Mouse (Mus musculus) frontal cortex, postnatal 10 days (tissue): ENCODE measurements around the gene Map3k4.

Experiments used
- DNase-seq, 2 experiments: peaks; one replicate each; pipeline ENCODE4 v3.0.0; 2022; ENCODE audit warnings: low spot score in 2 of 2, mixed read lengths in 1 of 2

The Map3k4 gene

DNA sequence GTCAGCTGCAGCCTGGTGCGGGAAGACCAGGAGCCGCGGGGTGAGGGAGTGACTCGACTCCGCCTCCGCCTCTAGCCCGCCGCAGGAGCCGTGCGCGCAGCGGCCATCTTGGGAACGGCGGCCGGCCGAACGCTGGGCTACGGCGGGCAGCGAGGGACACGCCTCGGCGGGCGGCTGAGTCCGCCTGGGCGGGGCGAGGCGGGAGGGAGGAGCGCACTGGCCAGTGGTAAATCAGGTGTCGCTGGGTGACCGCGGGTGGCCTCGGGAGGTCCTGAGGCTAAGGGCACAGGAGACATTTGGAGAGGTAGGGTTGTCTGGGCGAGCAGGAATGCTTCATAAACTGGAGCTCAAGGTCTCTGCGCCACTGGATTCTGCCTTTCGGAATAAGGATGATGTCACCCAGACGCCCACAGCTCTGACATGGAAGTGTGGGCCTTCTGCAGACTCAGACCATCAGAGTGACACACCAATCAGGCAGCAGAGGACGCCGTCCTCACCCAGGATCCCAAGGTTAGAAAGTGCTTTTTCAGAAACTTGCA is at the start of gene Map3k4:
TSS of gene Map3k4 (minus strand) at position 134 of the 539 bp plus-strand sequence.
- DNase-seq: peak; percentile 85 to 92

DNA sequence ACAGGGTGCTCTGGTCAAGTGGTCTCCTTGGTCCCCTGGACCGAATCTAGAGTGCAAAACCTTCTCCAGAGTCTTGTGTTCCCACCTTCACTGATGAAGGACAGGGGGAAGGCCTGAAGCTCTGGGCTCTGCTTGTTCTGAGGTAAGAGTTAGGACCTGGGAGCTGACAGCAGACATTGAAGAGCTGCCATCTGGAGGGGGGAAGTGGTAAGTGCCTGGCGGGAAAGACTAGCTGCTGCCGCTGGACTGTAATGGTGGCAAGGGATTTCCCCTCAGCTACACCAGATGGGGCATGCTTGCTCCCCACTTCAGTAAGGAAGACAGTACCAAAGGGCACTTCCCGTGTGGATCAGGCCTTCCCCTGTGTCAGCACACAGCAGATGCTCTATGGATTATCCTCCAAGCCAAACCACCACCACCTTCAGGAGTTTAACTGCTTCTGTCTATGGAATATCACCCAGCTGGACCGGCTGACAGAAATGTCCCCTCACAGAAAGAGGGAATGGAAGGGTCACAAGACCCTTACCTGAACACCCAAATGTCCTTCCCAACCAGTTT is 48.9 kb upstream of the Map3k4 start:
- DNase-seq: peak; percentile 14 to 59

- DNase-seq: peak; percentile 22 to 24
Observed at GRCm38 (mm10) chr17:12364426-12364735, 45.8 kb upstream of the Map3k4 start.

DNA sequence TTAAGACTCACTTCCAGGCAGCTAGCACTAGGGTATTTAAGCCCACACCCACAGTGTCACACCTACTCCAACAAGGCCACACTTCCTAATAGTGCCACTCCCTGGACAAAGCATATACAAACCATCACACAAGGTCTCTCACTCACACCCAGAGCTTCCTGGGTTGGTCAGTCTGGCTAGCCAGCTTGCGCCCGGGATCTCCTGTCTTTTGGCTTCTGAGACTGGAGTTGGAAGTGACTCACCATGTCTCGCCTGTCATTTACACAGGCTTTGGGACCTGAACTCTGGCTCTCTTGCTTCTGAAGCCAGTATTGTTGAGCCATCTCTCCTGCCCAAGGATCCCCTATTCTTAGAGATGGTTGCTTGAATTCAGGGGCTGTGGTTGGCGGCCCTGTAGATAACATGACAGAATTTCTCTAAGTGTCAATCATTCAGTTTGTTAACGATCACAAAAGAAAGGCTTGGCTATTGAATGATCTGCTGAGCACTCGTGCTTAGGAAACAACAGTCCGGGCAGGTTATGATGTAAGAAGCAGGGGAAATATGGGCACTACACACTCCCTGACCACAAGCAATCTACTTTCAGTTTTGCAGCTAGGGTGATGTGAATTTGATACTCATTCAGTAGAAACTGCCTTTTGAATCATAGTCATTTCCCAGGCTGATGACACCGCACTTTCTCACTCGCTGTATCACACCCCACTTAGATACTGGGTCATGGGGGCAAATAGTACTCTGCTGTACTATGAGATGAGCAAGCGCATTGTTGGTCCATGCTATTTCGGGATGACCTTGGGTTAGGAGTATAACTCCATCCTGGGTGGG is 45.2 kb upstream of the Map3k4 start:
- no peak for DNase-seq

DNA sequence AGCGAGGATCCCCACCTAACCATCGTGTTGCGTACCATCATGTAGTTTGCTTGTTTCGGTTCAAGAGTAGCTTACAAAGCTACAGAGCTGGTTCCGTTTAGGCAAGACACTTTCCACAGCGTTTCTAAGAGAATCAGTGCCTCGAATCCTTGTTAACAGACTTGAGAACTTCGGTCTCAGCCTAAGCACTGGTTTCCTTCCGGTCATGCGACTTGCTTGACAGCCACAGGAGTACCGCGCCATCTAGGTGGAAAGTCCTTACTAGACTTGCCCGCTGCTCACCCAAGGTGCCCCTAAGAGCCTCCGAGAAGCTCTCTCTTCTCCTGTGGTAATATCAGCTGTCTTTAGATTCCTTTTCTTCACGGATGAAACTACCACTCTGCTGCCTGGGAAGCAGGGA is 41.3 kb upstream of the Map3k4 start:
- DNase-seq: no peak

- no peak for DNase-seq
Observed at GRCm38 (mm10) chr17:12352781-12353180, 34.2 kb upstream of the Map3k4 start.

DNA sequence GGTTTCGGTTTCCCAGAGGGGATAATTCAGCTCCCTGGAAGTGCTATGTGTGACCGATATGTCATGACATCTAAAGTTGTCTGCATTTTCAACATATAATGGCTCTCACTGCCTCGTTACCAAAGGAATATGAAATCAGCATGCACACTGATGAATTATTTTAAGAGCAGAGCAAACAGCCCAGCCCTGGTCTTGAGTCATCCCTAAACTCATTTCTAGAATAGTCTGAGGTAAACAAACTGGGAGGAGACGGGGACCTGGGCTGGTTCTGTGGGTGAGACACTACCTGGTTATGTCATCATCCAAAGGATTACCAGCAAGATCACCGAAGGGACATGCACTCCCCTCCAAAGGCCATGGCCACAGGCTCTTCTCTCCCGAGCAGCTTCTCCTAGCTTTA is 33.0 kb upstream of the Map3k4 start:
- DNase-seq: no peak

- no peak for DNase-seq
Observed at GRCm38 (mm10) chr17:12347462-12347861, 28.9 kb upstream of the Map3k4 start.

DNA sequence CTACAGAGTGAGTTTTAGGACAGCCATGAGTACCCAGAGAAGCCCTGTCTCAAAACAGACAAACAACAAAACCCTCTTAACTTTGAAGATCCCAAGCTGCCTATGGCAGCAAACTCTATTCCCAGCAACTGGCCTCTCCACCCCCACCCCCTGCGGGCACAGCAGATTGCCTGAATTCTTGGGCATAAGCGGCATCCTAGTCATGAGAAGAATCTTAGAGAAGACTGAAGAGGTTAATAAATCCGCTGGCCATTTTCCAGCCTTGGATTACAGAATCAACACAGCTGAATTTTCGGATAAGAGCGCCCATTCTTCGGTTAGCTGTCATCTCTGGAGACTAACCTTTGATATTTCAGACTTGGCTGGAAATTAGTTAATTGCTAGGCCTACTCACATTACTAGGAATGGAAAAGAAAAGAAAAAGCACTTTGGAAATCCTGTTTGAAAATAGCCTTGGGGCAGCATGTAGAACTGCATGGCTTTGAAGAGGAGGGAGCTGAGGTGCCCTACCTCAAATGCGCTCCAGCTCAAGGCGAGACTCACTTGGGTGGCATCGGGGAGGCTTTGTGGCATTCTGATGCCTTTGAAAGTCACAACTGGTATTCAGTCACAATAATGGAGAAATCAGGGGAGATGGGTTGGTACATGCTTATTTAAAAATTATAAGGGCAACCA is 25.2 kb upstream of the Map3k4 start:
- DNase-seq: no peak

DNA sequence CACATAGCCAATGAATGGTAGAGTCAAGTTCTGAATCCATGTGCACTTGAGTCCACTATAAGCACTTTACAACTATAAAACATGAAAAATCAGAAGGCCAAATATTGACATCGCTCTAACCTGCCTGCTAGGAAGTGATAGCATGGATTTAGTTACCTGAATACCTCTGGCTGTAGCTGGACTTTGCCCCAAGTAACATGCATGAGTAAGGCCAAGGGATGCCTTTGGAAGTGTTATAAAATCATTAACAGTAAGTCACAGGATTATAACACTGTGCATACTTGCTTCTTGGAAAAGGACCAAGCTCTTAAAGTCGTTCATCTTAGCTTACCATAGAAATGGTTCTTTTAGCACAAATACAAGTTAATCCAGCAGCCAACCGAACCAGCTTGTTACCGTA is 18.6 kb upstream of the Map3k4 start:
- no peak for DNase-seq

GRCm38 (mm10) chr17:12336073-12336868 is 17.7 kb upstream of the Map3k4 start:
- DNase-seq: no peak

DNA sequence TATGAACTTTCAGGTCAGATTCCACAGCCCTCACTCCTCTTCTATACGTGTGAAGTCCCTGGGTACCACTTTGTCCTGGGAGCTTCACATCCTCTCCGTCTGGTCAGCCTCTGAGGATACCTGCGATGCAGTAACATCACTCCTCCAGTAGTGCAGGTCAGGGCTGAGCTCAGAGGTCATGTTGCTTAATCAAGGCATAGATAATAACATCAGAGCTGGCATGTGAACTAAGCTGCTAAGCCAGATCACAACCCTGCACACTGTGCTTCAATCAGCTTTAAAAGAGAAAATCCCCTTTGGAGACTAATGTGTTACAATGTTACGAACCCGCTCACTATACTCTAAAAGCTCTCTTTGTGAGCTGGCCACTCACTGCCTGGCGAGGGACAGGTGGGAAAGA is 16.5 kb upstream of the Map3k4 start:
- DNase-seq: no peak

DNA sequence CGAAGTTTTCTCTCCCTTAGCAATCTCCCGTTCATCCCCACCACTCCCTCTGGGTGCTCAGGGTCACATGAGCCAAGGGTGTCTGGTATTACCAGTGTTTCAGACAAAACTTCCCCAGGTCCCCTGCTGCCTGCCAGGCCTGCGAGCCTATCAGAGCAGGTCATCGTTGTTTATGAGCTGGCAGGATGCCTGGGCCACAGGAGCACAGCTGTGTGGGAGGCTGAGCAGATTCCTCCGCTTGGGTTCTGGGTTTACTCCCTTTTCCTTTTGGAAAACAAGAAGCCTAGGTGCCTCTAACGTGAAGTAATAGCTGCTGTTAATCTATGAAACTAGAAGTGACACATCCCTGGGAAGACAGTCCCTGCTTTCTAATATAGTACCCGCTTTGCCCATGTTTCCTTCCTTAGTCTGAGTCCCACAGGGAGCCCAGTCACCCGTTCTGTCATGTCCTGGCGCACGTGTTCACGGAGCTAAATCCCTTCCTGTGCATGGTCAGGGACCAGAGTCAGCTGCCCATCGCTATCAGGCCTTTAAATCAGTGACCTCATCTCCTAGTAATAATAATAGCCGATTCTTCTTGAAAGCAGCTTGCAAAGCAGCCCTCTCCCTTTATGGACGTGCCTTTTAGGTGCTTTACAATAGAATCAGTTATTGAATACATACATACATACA is 9.4 kb upstream of the Map3k4 start:
- DNase-seq: no peak

DNA sequence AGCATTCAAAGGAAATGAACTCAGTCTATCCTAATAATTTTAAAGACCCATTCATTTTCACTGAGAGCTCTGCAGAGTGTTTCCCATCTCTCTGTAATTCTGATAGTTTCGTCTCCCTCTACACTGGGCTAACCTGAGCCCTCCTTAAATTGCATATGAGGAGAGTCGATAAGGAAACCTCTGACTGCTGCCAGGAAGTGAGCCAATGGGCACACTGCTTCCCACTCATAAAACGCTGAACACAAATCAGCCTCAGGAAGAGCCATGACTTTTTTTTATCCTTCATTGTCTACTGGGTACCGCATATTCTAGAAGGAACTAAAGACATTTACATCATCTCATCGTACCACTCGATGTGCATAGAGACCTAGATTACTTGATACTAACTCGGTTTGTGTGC is 1.2 kb upstream of the Map3k4 start:
- DNase-seq: no peak

DNA sequence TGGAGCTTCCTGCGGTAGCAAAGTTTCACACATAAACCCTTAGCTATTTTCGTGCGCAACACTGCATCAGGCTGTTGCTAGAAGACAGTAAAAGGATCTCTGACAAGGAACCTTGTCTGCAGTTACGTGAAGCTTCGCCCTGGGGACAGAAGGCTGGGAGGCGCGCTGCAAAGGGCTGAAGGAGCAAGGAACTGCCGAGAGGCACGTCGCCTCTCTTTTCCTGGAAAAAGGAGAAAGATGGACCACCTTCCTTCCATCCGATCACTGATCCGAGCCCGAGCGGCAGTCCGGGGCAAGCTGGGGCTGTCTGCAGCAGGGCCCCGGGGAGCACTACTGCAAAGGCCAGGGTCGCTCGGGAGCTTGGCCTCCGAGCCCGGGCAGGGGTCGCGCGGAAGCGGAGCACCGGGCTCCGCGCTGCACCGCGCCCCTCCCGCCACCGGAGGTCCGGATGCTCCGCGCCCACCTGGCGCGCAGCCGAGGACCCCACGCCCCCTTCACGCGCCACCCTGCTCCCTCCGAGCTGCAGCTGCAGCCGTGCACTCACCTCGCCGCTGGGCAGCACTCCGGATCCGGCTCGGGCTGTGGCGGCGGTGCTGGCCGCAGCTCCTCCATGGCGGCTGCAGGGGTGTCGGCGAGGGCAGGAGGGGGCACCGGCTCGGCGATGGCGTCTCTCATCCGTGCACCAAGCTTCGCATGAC is 493 bp downstream of the Map3k4 start:
- no peak for DNase-seq

GRCm38 (mm10) chr17:12317607-12317953 is 1.0 kb downstream of the Map3k4 start:
- no peak for DNase-seq

DNA sequence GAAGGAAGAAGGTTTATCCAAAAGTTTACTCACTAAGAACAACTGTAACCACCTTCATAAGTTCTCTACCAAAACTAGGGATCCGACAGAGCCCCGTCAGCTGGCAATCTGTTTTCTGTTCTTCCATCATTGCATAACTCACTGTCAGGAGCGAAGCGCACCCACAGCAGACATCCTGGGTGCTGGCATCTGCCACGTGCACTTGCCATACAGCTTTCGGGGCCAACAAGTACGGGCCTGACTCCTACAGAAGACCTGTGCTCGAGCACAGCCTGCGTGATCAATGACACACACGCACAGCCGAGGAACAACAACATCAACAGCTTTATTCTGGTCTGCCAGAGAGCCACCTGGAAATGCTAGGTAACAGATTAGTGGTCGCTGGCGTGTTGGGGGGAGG is 2.3 kb downstream of the Map3k4 start:
- DNase-seq: no peak

DNA sequence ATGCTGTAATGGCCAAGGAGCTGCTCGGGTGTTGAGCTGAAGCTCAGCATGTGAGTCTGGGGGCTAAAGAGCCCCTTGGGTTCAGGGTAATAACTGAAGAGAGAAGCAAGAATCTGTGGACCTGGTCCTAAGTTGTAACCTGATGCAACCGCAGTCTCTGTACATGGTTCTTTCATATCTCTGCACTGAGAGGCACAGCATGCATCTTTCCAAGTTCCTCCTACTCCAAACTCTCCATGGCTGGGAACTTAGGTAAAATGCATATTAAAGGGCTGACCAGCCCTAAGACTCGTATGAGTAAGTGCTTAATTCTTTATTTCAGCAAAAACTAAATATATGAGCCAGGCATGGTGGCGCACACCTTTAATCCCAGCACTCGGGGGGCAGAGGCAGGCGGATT is 6.3 kb downstream of the Map3k4 start:
- no peak for DNase-seq

- DNase-seq: no peak
Observed at GRCm38 (mm10) chr17:12309493-12309892, 9.1 kb downstream of the Map3k4 start.

DNA sequence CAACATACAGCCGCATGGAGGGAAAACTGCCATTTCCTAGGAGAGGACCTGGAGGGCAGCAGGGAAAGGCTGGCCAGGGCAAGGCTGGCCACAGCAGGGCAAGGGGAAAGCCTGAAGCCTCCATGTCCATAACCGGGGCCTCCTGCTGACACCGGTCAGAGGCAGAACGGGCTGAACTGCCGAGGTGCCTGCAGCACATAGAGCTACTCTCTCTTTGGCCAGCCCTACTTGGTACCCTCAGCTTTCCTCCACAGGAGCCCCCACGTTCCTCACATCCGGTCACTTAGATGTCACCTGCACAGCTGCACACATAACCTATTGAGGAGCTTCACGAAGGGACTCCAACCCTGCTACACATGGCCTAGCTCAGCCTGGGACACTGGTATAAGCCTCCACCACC is 9.5 kb downstream of the Map3k4 start:
- DNase-seq: no peak
